Mouse (Mus musculus): ENCODE data around the gene Bcam. TPM values are rescaled to one million over a fixed set of nuclear protein-coding genes. Genes with fewer than 3 reads are reported as not detected.

Gene Bcam
- polyA plus RNA-seq (2014; fragmentation: Illumina TruSeq; extraction: RNeasy Lipid Tissue Mini Kit (QIAGEN cat#74804); ENCODE audit: low read depth, low replicate concordance): 0.36 TPM

GRCm38 (mm10) chr7:19770984-19771391 lies at the start of gene Bcam:
TSS of gene Bcam (minus strand) at chr7:19771016.

GRCm38 (mm10) chr7:19796697-19797588 lies 26.1 kb upstream of the Bcam start, which contains the start of gene Cblc:
TSS of gene Cblc (minus strand) at chr7:19796809.

GRCm38 (mm10) chr7:19750217-19751069 lies 20.4 kb downstream of the Bcam start, which contains the start of gene Nectin2:
TSS of gene Nectin2 (minus strand) at chr7:19750483.

GRCm38 (mm10) chr7:19715239-19716054 lies 55.4 kb downstream of the Bcam start, which contains the start of gene Tomm40:
TSS of gene Tomm40 (minus strand) at chr7:19715438.

Other genes starting within 250 kb of the Bcam start
- 0.49 TPM for gene Ppp1r37, start 207.9 kb downstream of the Bcam start, polyA plus RNA-seq (2014; fragmentation: Illumina TruSeq; extraction: RNeasy Lipid Tissue Mini Kit (QIAGEN cat#74804); ENCODE audit: low read depth, low replicate concordance)
- gene Zfp296, start 193.7 kb downstream of the Bcam start, polyA plus RNA-seq (2014; fragmentation: Illumina TruSeq; extraction: RNeasy Lipid Tissue Mini Kit (QIAGEN cat#74804); ENCODE audit: low read depth, low replicate concordance): not detected
- gene Gemin7, start 193.4 kb downstream of the Bcam start, polyA plus RNA-seq (2014; fragmentation: Illumina TruSeq; extraction: RNeasy Lipid Tissue Mini Kit (QIAGEN cat#74804); ENCODE audit: low read depth, low replicate concordance): 19.0 TPM
- gene Clasrp, start 166.5 kb downstream of the Bcam start, polyA plus RNA-seq (2014; fragmentation: Illumina TruSeq; extraction: RNeasy Lipid Tissue Mini Kit (QIAGEN cat#74804); ENCODE audit: low read depth, low replicate concordance): 1.5 TPM
- gene Relb, start 141.6 kb downstream of the Bcam start, polyA plus RNA-seq (2014; fragmentation: Illumina TruSeq; extraction: RNeasy Lipid Tissue Mini Kit (QIAGEN cat#74804); ENCODE audit: low read depth, low replicate concordance): 0.61 TPM
- gene Clptm1, start 106.0 kb downstream of the Bcam start, polyA plus RNA-seq (2014; fragmentation: Illumina TruSeq; extraction: RNeasy Lipid Tissue Mini Kit (QIAGEN cat#74804); ENCODE audit: low read depth, low replicate concordance): 26.7 TPM
- not detected for gene Apoc2, start 93.1 kb downstream of the Bcam start, polyA plus RNA-seq (2014; fragmentation: Illumina TruSeq; extraction: RNeasy Lipid Tissue Mini Kit (QIAGEN cat#74804); ENCODE audit: low read depth, low replicate concordance)
- gene Gm44805, start 89.6 kb downstream of the Bcam start, polyA plus RNA-seq (2014; fragmentation: Illumina TruSeq; extraction: RNeasy Lipid Tissue Mini Kit (QIAGEN cat#74804); ENCODE audit: low read depth, low replicate concordance): not detected
- gene Apoc4, start 89.5 kb downstream of the Bcam start, polyA plus RNA-seq (2014; fragmentation: Illumina TruSeq; extraction: RNeasy Lipid Tissue Mini Kit (QIAGEN cat#74804); ENCODE audit: low read depth, low replicate concordance): not detected
- gene Apoc1, start 78.4 kb downstream of the Bcam start, polyA plus RNA-seq (2014; fragmentation: Illumina TruSeq; extraction: RNeasy Lipid Tissue Mini Kit (QIAGEN cat#74804); ENCODE audit: low read depth, low replicate concordance): not detected
- gene Apoe, start 71.8 kb downstream of the Bcam start, polyA plus RNA-seq (2014; fragmentation: Illumina TruSeq; extraction: RNeasy Lipid Tissue Mini Kit (QIAGEN cat#74804); ENCODE audit: low read depth, low replicate concordance): 4.9 TPM
- 0.28 TPM for gene Tomm40, start 55.6 kb downstream of the Bcam start, polyA plus RNA-seq (2014; fragmentation: Illumina TruSeq; extraction: RNeasy Lipid Tissue Mini Kit (QIAGEN cat#74804); ENCODE audit: low read depth, low replicate concordance)
- 2.4 TPM for gene Nectin2, start 20.5 kb downstream of the Bcam start, polyA plus RNA-seq (2014; fragmentation: Illumina TruSeq; extraction: RNeasy Lipid Tissue Mini Kit (QIAGEN cat#74804); ENCODE audit: low read depth, low replicate concordance)
- gene Cblc, start 25.8 kb upstream of the Bcam start, polyA plus RNA-seq (2014; fragmentation: Illumina TruSeq; extraction: RNeasy Lipid Tissue Mini Kit (QIAGEN cat#74804); ENCODE audit: low read depth, low replicate concordance): 1.1 TPM
- gene Bcl3, start 51.8 kb upstream of the Bcam start, polyA plus RNA-seq (2014; fragmentation: Illumina TruSeq; extraction: RNeasy Lipid Tissue Mini Kit (QIAGEN cat#74804); ENCODE audit: low read depth, low replicate concordance): not detected
- gene Gm19345, start 81.0 kb upstream of the Bcam start, polyA plus RNA-seq (2014; fragmentation: Illumina TruSeq; extraction: RNeasy Lipid Tissue Mini Kit (QIAGEN cat#74804); ENCODE audit: low read depth, low replicate concordance): not detected
- not detected for gene Ceacam16, start 90.3 kb upstream of the Bcam start, polyA plus RNA-seq (2014; fragmentation: Illumina TruSeq; extraction: RNeasy Lipid Tissue Mini Kit (QIAGEN cat#74804); ENCODE audit: low read depth, low replicate concordance)
- gene Ceacam19, start 116.9 kb upstream of the Bcam start, polyA plus RNA-seq (2014; fragmentation: Illumina TruSeq; extraction: RNeasy Lipid Tissue Mini Kit (QIAGEN cat#74804); ENCODE audit: low read depth, low replicate concordance): 0.12 TPM
- 11.8 TPM for gene Pvr, start 150.1 kb upstream of the Bcam start, polyA plus RNA-seq (2014; fragmentation: Illumina TruSeq; extraction: RNeasy Lipid Tissue Mini Kit (QIAGEN cat#74804); ENCODE audit: low read depth, low replicate concordance)
- gene Igsf23, start 179.7 kb upstream of the Bcam start, polyA plus RNA-seq (2014; fragmentation: Illumina TruSeq; extraction: RNeasy Lipid Tissue Mini Kit (QIAGEN cat#74804); ENCODE audit: low read depth, low replicate concordance): not detected
- 0.16 TPM for gene Ceacam20, start 194.4 kb upstream of the Bcam start, polyA plus RNA-seq (2014; fragmentation: Illumina TruSeq; extraction: RNeasy Lipid Tissue Mini Kit (QIAGEN cat#74804); ENCODE audit: low read depth, low replicate concordance)
- 0.16 TPM for gene Nlrp9b, start 220.4 kb upstream of the Bcam start, polyA plus RNA-seq (2014; fragmentation: Illumina TruSeq; extraction: RNeasy Lipid Tissue Mini Kit (QIAGEN cat#74804); ENCODE audit: low read depth, low replicate concordance)